ENCODE assay signal across 21 mouse cellular contexts in genomic region chr6:71738611-71739010, GRCm38 (mm10). TPM values are rescaled to one million over a fixed set of nuclear protein-coding genes. Genes with fewer than 3 reads are reported as not detected.
DNase-seq lines count a peak whose midpoint lies in the region; ATAC-seq and TF ChIP-seq lines count a peak whose summit lies in the region.
"Had no signal": no experiment of that assay in that cellular context is flagged by ENCODE, and none has a peak within 500 bp of the region (broad histone marks: within the 10 kb centered on the region; RNA-seq: fewer than 3 reads in every experiment).

No protein-coding gene starts in this region.

- peaks cover 39% of the 10 kb centered on the region for H3K4me1 ChIP-seq in hindbrain, embryonic 16.5 days (ENCODE audit: control insufficient read depth, insufficient read depth, low read depth, low read length)
- H3K4me1 ChIP-seq in hindbrain, embryonic 13.5 days (replicated peaks), result peaks cover 54% of the 10 kb centered on the region
- H3K4me1 ChIP-seq in midbrain, postnatal 0 days (ENCODE audit: insufficient read depth, low read length), result peaks cover 12% of the 10 kb centered on the region
- H3K4me1 ChIP-seq in midbrain, embryonic 14.5 days (ENCODE audit: control insufficient read depth, insufficient read depth, low read length), result peaks cover 16% of the 10 kb centered on the region

- ATAC-seq in hindbrain, embryonic 16.5 days, result peak; percentile 25; the same call in 1 of the 2 replicates
- ATAC-seq in hindbrain, embryonic 13.5 days (ENCODE audit: low FRiP score), result no peak
- no peak for ATAC-seq in midbrain, postnatal 0 days (ENCODE audit: low FRiP score)
- ATAC-seq in midbrain, embryonic 14.5 days (ENCODE audit: low FRiP score, low TSS enrichment), result no peak
- ATAC-seq: forebrain, postnatal 0 days; midbrain, embryonic 13.5 days had no signal

- no peaks in the 10 kb centered on the region for H3K9me3 ChIP-seq in hindbrain, embryonic 16.5 days (ENCODE audit: control insufficient read depth, low read length)
- H3K9me3 ChIP-seq in hindbrain, embryonic 13.5 days, result no peaks in the 10 kb centered on the region
- no peaks in the 10 kb centered on the region for H3K9me3 ChIP-seq in midbrain, postnatal 0 days (ENCODE audit: low read length)
- no peaks in the 10 kb centered on the region for H3K9me3 ChIP-seq in midbrain, embryonic 14.5 days (ENCODE audit: control insufficient read depth, low read length)
- H3K9me3 ChIP-seq: forebrain, embryonic 10.5 days; hindbrain, embryonic 10.5 days; midbrain, embryonic 13.5 days; neural tube, embryonic 15.5 days; stomach, embryonic 15.5 days had no signal

- no peak overlapping the region for H3K9ac ChIP-seq in hindbrain, embryonic 16.5 days (ENCODE audit: low read depth, low read length)
- H3K9ac ChIP-seq in hindbrain, embryonic 13.5 days, result no peak overlapping the region
- H3K9ac ChIP-seq in midbrain, postnatal 0 days (replicated peaks; ENCODE audit: low read length, poor library complexity, severe bottlenecking), result no peak overlapping the region
- no peak overlapping the region for H3K9ac ChIP-seq in midbrain, embryonic 14.5 days (replicated peaks; ENCODE audit: low read length)
- H3K9ac ChIP-seq: forebrain, postnatal 0 days; midbrain, embryonic 13.5 days; neural tube, embryonic 15.5 days; stomach, embryonic 15.5 days had no signal

- no peaks in the 10 kb centered on the region for H3K36me3 ChIP-seq in hindbrain, embryonic 16.5 days (ENCODE audit: control insufficient read depth, insufficient read depth, low read length)
- no peaks in the 10 kb centered on the region for H3K36me3 ChIP-seq in hindbrain, embryonic 13.5 days
- no peaks in the 10 kb centered on the region for H3K36me3 ChIP-seq in midbrain, postnatal 0 days (ENCODE audit: insufficient read depth, low read length)
- no peaks in the 10 kb centered on the region for H3K36me3 ChIP-seq in midbrain, embryonic 14.5 days (ENCODE audit: control insufficient read depth, insufficient read depth, low read length)
- H3K36me3 ChIP-seq: forebrain, embryonic 10.5 days; hindbrain, embryonic 10.5 days; midbrain, embryonic 13.5 days; neural tube, embryonic 15.5 days; stomach, embryonic 15.5 days had no signal

- TF ChIP-seq CTCF in midbrain, postnatal 0 days (IDR thresholded peaks at IDR 0.05), result no peak

- no peaks in the 10 kb centered on the region for H3K27me3 ChIP-seq in hindbrain, embryonic 16.5 days (replicated peaks; ENCODE audit: control insufficient read depth, insufficient read depth, low read length)
- no peaks in the 10 kb centered on the region for H3K27me3 ChIP-seq in hindbrain, embryonic 13.5 days
- no peaks in the 10 kb centered on the region for H3K27me3 ChIP-seq in midbrain, postnatal 0 days (ENCODE audit: insufficient read depth, low read length)
- H3K27me3 ChIP-seq in midbrain, embryonic 14.5 days (ENCODE audit: control insufficient read depth, insufficient read depth, low read length), result no peaks in the 10 kb centered on the region
- H3K27me3 ChIP-seq: midbrain, embryonic 13.5 days; neural tube, embryonic 15.5 days; stomach, embryonic 15.5 days had no signal

- peak; percentile 36 for DNase-seq in adrenal gland, postnatal 14 days
- no peak for DNase-seq in adrenal gland, postnatal 25 days
- peak; percentile 76 for DNase-seq in midbrain, postnatal 0 days (ENCODE audit: low spot score)
- DNase-seq in midbrain, embryonic 14.5 days, result no peak
- peak; percentile 61 for DNase-seq in thymus, postnatal 4 days
- no peak for DNase-seq in natural killer cell, adult 2 months (ENCODE audit: low spot score in 2 of 2)
- DNase-seq: adrenal gland, adult 8-10 months; forebrain, postnatal 0 days; gastrocnemius, adult 2 months; kidney, adult 9 months; liver; lung, postnatal 14 days; right cerebral cortex, postnatal 14 days had no signal

- 50% methylated on average over 4 of the region's 4 CpGs for WGBS in hindbrain, embryonic 16.5 days
- WGBS in hindbrain, embryonic 13.5 days, result 79% methylated on average over 4 of the region's 4 CpGs
- 63% methylated on average over 4 of the region's 4 CpGs for WGBS in midbrain, postnatal 0 days
- WGBS in midbrain, embryonic 14.5 days, result 82% methylated on average over 4 of the region's 4 CpGs

- no peak overlapping the region for H3K27ac ChIP-seq in hindbrain, embryonic 16.5 days (ENCODE audit: low read depth, low read length)
- no peak overlapping the region for H3K27ac ChIP-seq in hindbrain, embryonic 13.5 days
- H3K27ac ChIP-seq in midbrain, postnatal 0 days (ENCODE audit: low read depth, low read length), result no peak overlapping the region
- no peak overlapping the region for H3K27ac ChIP-seq in midbrain, embryonic 14.5 days (replicated peaks; ENCODE audit: low read depth, low read length)
- H3K27ac ChIP-seq: forebrain, embryonic 10.5 days; gastrocnemius, adult 2 months; hindbrain, embryonic 10.5 days; midbrain, embryonic 13.5 days; stomach, embryonic 15.5 days had no signal

- H3K4me3 ChIP-seq in hindbrain, embryonic 16.5 days (ENCODE audit: low read length), result no peak overlapping the region
- no peak overlapping the region for H3K4me3 ChIP-seq in hindbrain, embryonic 13.5 days
- no peak overlapping the region for H3K4me3 ChIP-seq in midbrain, postnatal 0 days (ENCODE audit: low read depth, low read length)
- no peak overlapping the region for H3K4me3 ChIP-seq in midbrain, embryonic 14.5 days (replicated peaks; ENCODE audit: low read depth, low read length)
- H3K4me3 ChIP-seq: forebrain, embryonic 10.5 days; gastrocnemius, adult 2 months; hindbrain, embryonic 10.5 days; midbrain, embryonic 13.5 days; myocyte; neural tube, embryonic 15.5 days; stomach, embryonic 15.5 days had no signal

- H3K4me2 ChIP-seq in hindbrain, embryonic 16.5 days (ENCODE audit: low read length), result no peak overlapping the region
- no peak overlapping the region for H3K4me2 ChIP-seq in hindbrain, embryonic 13.5 days
- H3K4me2 ChIP-seq in midbrain, postnatal 0 days (ENCODE audit: low read depth, low read length, poor library complexity, severe bottlenecking), result no peak overlapping the region
- no peak overlapping the region for H3K4me2 ChIP-seq in midbrain, embryonic 14.5 days (ENCODE audit: low read length)
- H3K4me2 ChIP-seq: midbrain, embryonic 13.5 days; neural tube, embryonic 15.5 days; stomach, embryonic 15.5 days had no signal

RNA-seq across cellular contexts. Expression of gene Reep1, which starts 31.2 kb away (rescaled TPM):
- total RNA-seq in adrenal gland, postnatal 14 days (2021), result 8.2 and 11.0 TPM in 2 replicates
- 5.6 and 7.6 TPM in 2 replicates for total RNA-seq in adrenal gland, postnatal 25 days (2021)
- 304 and 342 TPM in 2 replicates for polyA plus RNA-seq in hindbrain, embryonic 16.5 days (2015; fragmentation: Nextera tagmentation; extraction: Ambion mirVana)
- 247 and 259 TPM in 2 replicates for polyA plus RNA-seq in hindbrain, embryonic 13.5 days (2015; fragmentation: Nextera tagmentation; extraction: Ambion mirVana)
- total RNA-seq in midbrain, postnatal 0 days (2014; rRNA removed), result 404 and 467 TPM in 2 replicates
- 274 and 275 TPM in 2 replicates for polyA plus RNA-seq in midbrain, postnatal 0 days (2015; fragmentation: Nextera tagmentation; extraction: Ambion mirVana)
- 228 and 298 TPM in 2 replicates for polyA plus RNA-seq in midbrain, embryonic 14.5 days (2014; fragmentation: Nextera tagmentation; extraction: Ambion mirVana)

Comparison
In these comparisons a context has a peak if more than half of its experiments do, and no peak if none do; other contexts are left out.
1. DNase-seq: peak in adrenal gland, postnatal 14 days (single experiment), midbrain, postnatal 0 days (single experiment) and thymus, postnatal 4 days (single experiment); none in adrenal gland, postnatal 25 days (single experiment), midbrain, embryonic 14.5 days (single experiment) and natural killer cell, adult 2 months (0 of 2).